Mouse (Mus musculus) hematopoietic stem cell, adult 5-6 weeks (primary cell): ENCODE results near the gene Zbtb20. TPM values are rescaled to one million over a fixed set of nuclear protein-coding genes. Genes with fewer than 3 reads are reported as not detected.

ENCODE experiments used
- ATAC-seq, 2 experiments: fragments of 125-278 bp in 1 of 2; replicated peaks in 1 of 2; 2 replicates each; pipeline ENCODE4 v1.8.0; 2016 to 2017; ENCODE audit warnings: inconsistent platforms in 2 of 2, mild to moderate bottlenecking in 2 of 2, moderate number of reproducible peaks in 2 of 2, low read depth in 1 of 2, moderate TSS enrichment in 1 of 2; ENCODE audit not compliant: low FRiP score in 2 of 2, poor library complexity in 2 of 2, severe bottlenecking in 2 of 2, insufficient read depth in 1 of 2, low TSS enrichment in 1 of 2
- total RNA-seq: library from RNA; stranded (forward); fragments of 172-1452, 232-1000 nt; gene quantifications from 2 replicates; pipeline ENCODE4 v1.2.3, GENCODE M21; 2017

Gene Zbtb20
- total RNA-seq, 1 experiment from 2014 or later: 34.1 TPM

DNA sequence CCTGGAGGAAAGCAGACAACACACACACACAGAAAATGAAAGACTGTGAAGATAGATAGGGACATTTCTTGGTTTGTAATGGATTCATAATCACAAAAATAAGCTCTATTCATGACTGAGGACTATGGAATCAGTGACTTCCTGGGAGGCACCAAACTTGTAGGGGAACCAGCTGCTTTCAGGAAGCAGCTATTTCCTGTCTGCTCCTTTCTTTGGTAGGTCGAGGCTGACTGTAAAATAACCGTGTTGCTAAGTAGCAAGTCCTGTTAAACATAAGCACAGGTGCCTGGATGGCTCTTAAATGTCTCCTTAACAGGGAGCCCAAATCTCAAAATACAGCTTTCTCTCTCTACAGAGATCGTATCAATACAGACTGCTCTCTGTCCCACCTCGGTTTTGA lies 749.2 kb downstream of the Zbtb20 start:
- ATAC-seq: peak; percentile 43 to 69

DNA sequence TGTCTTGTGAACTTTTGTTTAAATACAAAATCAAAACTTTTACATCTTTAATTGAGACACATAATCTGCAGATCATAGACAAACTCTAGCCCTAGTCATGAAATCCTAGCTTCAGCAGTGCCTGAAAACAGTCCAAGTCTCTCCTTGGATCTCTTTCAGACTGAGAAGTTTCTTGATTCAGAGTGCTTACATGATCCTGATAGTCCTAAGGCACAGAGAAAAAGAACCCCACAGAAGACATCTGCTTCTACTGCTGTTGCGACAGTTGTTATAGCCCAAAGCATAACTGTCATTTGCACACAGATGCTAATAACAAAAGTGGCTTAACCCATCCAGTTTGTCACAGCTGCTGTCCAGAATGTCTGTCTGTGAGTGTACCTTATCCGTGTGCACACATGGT lies 749.6 kb downstream of the Zbtb20 start:
- ATAC-seq: no peak

DNA sequence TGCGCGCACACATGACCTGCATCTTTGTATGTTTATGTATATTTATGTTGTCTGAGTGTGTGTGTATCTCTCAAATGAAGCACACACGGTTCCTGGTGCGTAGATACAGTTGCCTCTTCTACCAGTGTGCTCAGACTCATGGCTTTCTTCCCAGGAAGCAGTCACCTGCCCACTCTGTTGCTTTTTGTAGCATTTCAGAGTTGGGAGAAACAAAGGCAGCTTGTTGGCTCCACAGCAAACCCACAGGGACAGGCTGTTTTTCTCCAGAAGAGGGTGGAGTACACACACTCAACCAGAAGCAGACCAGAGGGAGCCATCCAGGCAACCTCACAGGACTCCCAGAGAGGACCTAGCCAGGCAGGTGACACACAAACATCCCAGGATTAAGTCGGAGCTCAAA lies 750.3 kb downstream of the Zbtb20 start:
- ATAC-seq: no peak

DNA sequence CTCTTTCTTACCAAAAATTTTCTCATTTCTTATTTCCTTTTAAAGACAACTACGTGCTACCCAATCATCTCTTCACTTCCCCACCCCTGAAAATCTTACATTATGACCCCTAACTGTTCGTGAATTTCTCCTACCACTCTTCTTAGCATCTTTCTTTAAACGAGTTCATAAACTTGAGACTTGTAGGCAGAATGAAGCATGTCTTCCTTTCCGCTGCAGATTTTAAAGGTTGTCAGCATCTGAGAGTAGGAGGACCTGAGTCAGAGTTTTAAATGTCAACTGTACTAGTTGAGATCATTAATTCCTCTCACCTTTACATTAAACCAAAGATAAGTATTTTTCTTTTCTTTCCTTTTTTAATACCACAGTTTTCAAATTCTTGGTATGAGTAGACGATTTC lies 753.0 kb downstream of the Zbtb20 start:
- no peak for ATAC-seq

DNA sequence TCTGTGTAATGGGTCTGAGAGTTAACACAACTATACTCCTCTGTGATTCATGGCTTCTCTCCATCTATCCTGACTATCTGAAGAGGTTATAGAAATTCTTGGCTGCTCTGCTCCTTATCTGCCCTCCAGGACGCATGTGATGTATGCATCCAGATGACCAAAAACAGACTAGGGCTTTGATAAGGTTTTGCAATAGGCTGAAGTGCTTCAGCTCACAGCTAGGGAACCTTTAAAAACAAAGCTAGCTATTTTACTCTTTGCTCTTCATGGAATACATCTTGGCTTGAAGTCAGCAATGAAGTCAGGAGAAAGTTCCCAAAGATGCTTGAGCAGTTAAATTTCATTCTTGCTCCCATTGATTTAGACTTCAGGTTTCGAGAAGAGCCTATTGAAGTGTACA lies 756.1 kb downstream of the Zbtb20 start:
- no peak for ATAC-seq

DNA sequence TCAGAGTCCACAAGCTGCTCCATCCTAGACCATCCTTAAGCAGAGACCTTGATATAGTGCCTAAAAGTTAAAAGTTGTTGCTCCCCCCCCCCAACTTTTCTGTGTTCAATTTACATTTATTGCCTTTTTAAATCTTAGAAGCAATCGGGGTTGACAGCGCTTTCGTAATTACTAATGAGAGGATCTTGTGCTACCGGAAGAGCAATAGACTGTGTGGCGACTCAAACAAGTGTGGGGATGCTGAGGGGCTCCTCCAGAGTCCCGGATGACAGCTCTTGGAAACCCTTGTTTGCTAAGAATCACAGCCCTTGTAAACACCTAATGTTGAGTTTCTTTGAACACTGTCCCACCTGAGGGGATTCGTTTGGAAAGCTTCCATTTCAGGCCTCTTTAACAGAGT lies 758.4 kb downstream of the Zbtb20 start:
- ATAC-seq: no peak

DNA sequence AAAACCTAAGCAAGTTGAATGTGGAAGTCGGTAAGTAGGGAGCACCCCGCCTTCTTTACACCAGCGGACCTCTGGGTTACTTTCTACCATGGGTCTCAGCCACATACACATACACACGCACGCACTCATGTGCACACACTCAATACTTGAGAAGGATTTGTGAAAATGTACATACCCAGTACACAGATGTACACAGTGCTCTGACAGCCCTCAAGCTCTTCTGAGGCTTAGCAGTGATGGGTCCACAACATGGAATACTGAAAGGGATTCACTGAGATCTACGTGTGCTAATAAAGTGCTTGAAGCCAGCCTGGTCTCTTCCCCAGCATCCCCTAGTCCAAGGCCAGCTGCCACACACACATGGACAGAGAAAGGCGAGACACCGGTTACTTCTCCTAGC lies 761.6 kb downstream of the Zbtb20 start:
- no peak for ATAC-seq

DNA sequence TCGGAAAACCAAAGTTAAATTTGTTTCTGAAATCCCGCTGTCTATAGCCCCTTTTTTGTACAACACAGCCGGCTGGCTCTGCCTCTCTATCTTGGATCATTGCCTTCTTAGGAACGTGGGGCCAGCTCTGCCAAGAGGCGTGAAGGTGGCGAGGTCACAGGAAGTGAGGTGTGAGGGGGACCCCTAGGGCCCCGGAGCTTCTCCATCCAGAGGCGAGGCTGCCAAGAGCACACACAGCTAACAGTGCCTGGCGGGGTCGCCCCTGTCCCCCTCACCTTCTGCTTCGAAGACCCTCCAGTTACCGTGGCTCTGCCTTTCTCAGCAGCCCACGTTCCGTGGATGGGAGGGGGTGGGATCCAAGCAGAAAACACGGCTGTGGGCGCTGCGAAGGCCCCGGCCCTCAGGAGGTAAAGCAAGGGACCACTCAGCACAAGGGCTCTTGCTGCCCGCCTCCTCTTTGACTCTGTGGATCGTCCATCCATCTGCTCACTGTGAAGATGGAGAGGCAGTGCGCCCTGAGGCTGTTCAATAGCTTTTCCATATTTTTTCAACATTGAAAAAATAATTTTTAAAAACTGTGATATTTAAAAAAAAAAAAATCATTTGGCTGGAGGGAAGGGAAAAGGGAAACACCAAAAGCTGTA lies 762.8 kb downstream of the Zbtb20 start:
- ATAC-seq: no peak

DNA sequence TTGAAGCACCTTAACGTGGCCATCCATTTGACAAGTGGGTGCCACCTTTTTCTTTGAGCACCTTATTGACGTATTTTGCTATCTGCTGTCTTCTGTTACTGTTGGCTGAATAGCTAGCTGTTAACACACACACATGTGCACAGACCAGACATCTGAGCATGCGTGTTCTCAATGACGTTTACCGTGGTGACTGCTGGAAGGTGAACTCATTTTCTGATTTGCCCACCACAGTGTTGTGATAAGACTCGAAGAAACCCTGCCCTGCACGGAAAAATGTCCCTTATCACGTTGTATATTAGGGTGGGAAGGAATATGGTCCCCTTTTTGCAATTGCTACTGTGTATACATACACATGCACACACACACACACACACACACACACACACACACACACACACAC lies 765.5 kb downstream of the Zbtb20 start:
- no peak for ATAC-seq

DNA sequence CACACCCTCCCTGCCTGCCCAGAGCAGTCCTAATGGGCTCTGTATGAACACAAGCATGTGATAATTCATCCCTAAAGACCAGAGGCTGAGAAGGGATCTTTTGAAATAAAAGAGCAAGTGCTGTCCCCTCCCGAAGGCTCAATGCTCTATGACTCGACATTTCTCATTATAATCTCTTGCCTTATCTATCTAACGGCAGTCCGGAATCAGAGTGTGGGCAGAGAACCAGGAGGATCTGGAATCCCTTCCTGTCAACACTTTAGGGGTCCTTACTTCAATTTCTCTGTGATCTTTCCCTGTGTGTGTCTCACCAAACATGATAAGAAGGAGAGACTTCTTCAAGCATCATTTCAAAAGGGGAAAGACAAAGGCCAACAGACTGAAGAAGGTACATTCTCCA lies 770.2 kb downstream of the Zbtb20 start:
- no peak for ATAC-seq

DNA sequence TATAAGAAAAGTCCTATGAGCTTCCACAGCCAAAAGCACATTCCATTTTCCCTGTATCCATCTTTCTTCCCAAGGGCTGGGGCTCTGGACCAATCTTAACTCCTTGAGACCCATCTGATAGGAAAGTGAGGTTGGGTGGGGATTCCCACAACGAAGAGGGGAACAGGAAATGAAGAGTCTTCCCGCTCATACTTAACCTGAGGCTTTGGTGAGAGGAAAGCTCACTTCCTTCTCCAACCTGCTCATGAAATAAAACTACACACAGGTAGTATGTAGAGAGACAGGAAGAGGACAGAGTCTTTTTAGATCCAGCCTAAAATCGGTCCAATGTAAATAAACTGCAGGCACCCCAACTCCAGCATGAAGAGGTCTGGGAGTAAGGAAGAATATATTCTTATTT lies 771.3 kb downstream of the Zbtb20 start:
- no peak for ATAC-seq

DNA sequence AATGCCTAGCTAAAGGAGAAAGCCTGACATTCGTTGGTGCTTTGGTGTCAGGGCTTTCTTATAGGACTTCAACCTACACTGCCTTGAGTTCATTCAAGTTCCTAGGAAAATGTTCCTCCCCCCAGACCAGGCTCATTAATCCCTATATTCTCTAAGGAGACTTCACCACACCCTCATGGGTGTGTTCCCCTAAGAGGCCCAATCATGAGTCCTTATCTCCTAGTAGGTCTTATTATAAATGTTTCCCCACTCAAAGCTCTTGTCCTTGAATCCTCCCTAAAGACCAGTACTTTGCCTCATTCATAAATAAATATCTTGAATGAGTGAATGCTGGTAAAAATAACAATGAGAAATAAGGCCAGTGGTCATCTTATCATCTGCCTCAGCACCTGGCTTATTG lies 772.0 kb downstream of the Zbtb20 start:
- ATAC-seq: no peak

DNA sequence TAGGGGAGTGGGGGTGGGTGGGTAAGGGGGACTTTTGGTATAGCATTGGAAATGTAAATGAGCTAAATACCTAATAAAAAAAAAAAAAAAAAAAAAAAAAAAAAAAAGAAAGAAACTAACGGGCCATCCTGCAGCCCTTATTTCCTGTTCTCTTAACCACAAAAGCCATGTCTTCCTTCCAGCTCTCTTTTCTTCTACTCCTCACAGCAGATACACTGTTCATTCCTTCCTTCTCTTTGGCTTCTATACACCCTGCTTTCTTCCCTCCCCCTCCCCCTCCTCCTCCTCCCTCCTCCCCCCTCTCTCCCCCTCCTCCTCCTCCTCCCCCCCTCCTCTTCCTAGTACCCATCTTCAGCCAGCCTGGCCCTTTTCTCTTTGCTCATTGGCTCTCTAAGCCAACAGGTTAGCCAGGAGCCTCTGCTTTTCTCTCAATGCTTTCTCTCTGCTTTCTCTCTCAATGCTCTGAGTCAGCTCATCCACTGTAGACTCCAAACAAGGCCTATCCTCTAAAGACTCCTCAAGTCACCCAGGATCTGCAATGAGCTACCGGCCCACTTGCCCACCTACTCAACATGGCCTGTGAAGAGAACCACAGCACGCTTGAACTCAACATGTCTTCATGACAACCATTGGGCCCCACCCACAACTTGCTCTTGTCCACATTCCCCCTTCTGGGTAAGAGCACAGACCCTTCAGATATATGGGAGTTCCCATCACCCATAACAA lies 774.8 kb downstream of the Zbtb20 start:
- ATAC-seq: no peak

DNA sequence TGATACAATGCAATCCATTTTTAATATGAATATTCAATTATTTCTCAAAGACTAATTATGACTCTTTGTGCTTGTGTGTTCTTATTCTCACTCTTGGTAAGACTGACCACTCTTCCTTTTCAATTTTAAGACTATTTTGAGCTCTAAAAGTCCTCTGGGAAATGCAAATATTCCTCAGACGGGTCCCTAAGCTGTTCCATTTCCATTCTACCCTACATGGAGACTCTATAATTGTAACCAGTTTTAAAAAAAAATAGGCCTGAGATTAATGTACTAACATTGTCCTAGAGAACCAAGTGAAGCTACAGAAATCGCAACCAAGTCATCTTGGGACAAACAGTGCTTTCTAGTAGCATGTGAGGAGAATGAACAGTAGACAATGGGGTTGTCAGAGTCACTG lies 777.6 kb downstream of the Zbtb20 start:
- ATAC-seq: no peak

DNA sequence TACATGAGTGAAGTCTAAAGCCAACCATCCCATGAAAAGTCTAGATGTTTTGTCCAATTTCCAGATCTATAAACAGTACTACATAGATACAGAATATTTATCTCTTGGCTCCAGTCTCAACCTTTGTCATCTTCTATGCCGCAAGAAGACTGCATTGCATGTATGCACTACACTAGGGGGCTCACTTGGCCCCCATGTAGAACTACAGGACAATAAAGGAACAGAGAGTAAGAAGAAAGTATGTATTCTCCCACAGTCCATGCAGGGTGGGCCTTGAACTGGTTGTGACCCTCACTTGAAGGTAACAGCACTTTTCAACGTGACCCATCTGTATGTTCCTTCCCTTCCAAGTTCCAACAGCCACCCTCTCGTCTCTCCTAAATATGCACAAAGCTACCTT lies 778.6 kb downstream of the Zbtb20 start:
- ATAC-seq: no peak

DNA sequence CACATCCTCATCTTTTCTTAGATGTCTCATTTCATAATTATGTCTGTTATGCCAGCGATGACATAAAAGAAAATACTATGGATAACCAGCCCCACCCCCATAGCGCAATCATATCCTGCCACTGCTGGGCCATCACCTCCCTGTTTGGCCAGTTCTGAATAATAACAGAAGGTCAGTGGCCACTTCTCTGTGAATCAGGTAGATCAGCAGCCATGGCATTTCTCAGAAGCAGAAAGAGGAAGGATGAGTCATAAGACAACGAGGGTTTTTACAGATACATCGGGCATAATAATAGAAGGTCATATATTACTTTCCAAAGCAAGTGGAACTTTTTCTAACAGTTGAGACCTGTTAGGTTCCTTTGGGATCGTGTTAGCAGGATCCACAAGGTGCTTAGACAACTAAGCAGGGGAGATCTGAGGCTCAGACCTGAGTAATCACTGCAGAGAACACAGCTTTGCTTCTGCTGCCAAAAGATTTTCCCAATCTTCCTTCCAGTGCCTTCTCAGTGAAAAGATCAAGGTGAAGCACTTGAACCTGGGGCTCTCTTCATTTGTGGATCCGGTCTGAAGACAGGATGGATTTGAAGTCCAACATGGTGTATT lies 779.6 kb downstream of the Zbtb20 start:
- no peak for ATAC-seq

DNA sequence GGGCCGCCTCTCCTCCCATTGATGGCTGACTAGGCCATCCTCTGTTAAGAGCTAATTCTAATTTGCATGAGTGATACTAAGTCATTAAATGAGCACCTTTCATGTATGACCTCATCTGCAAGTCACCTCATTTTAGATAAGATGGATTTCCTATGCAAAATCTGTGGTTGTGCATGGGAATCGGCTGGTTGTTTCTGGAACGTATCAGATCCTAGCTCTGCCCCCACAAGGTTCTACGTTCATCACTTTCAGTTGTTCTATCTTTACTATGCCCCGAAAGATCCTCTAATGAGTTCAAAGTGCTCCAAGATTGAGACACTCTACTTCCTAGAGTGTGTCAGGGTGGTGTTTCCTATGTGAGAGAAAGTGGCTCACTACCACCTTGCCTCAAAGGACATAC lies 785.9 kb downstream of the Zbtb20 start:
- ATAC-seq: no peak

DNA sequence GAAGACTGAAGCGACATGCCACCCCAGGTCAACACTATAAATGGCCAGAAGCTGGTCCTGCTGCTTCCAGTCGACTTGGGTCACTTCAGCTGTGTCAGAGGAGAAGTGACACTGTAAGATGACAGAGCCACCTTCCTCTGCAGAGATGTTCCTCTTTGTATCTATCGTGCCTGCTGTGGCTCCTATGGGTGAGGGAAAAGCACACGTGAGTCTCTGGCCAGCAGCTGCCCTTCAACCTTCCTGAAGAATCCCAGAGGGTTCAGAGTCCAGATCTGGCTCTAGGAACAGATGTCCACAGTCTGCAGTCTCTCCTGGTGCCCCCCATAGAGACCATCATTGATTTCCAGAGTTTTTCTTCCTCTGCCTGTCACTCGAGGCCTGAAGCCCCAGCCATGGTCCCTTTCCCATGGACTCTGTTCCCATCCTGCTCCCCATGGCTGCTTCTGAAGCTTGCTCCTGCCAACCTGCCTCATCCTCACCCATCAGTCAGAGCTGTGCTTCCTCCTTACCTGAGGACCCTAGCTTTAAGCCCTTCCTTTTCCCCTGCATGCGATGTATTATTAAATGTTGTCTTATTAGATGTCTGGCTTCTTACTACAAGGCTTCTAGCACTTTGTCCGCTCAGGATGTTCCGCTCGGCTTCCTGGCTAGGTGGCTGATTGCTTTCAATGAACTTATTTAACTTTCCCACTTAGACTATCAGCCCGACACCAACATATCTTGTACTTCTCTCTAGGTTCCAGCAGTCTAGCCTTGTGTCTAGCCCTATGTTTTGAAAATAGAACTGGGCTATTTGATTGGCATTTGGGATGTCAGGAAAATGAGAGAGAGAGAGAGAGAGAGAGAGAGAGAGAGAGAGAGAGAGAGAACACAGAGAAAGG lies 786.7 kb downstream of the Zbtb20 start:
- ATAC-seq: no peak
